Mouse (Mus musculus): ENCODE results near the gene Obox7.
"Not testable (repeated sequence)": the region's sequence is repeated elsewhere in the genome, so short reads cannot be mapped to it uniquely, and the experiment has no call there.

The Obox7 gene

GRCm38 (mm10) chr7:14659196-14659595, at the start of gene Obox7:
Gene Obox7, plus strand, starts transcription at chr7:14659496.
- not testable (repeated sequence) for DNase-seq (ENCODE audit: inconsistent ontology term)

GRCm38 (mm10) chr7:14622556-14623542, 36.4 kb upstream of the Obox7 start:
- not testable (repeated sequence) for DNase-seq (ENCODE audit: inconsistent ontology term)
